In genomic region chr19:6871574-6872271, GRCm38 (mm10) we compare ENCODE assay signal across 7 mouse cellular contexts. TPM values are rescaled to one million over a fixed set of nuclear protein-coding genes. Genes with fewer than 3 reads are reported as not detected.
DNase-seq lines count a peak whose midpoint lies in the region; ATAC-seq and TF ChIP-seq lines count a peak whose summit lies in the region.

No protein-coding gene starts in this region.

- no peaks in the 10 kb centered on the region for H3K36me3 ChIP-seq in liver, adult 2 months (ENCODE audit: control insufficient read depth, insufficient read depth, low read length)
- no peaks in the 10 kb centered on the region for H3K36me3 ChIP-seq in stomach, embryonic 14.5 days (ENCODE audit: control insufficient read depth, insufficient read depth, low read length)

- no peaks in the 10 kb centered on the region for H3K9me3 ChIP-seq in stomach, embryonic 14.5 days (ENCODE audit: control insufficient read depth, low read depth, low read length)

- H3K9ac ChIP-seq in liver, adult 2 months (ENCODE audit: low read depth, low read length): peak overlapping the region; percentile 36; the same call in 1 of the 2 replicates
- H3K9ac ChIP-seq in stomach, embryonic 14.5 days (replicated peaks; ENCODE audit: low read depth, low read length): no peak overlapping the region

- no peak overlapping the region for H3K4me3 ChIP-seq in liver, adult 2 months (ENCODE audit: insufficient read depth, low read depth, low read length)
- no peak overlapping the region for H3K4me3 ChIP-seq in stomach, embryonic 14.5 days (ENCODE audit: low read depth, low read length)

- DNase-seq in A20 (ENCODE audit: low read depth, low spot score): peak; percentile 82
- peak; percentile 44 for DNase-seq in embryo, embryonic 10.5 days (ENCODE audit: low spot score)
- DNase-seq in liver, adult 2 months (ENCODE audit: extremely low read depth, low read depth, low spot score): peak; percentile 46
- DNase-seq in ovary, postnatal 14 days (ENCODE audit: low spot score): no peak
- no peak for DNase-seq in frontal cortex, postnatal 14 days (ENCODE audit: low spot score in 2 of 2)

- WGBS in liver, adult 2 months: 64% methylated on average over 5 of the region's 5 CpGs
- WGBS in stomach, embryonic 14.5 days: 60% methylated on average over 5 of the region's 5 CpGs

- TF ChIP-seq CTCF in liver, adult 2 months (IDR thresholded peaks at IDR 0.05; ENCODE audit: low read depth, low read length): peak; percentile 70

- no peak overlapping the region for H3K4me2 ChIP-seq in stomach, embryonic 14.5 days (replicated peaks; ENCODE audit: low read depth, low read length)

- H3K27ac ChIP-seq in liver, adult 2 months (replicated peaks; ENCODE audit: insufficient read depth, low read depth, low read length): peak overlapping the region; percentile 56
- no peak overlapping the region for H3K27ac ChIP-seq in stomach, embryonic 14.5 days (ENCODE audit: low read length)

- no peaks in the 10 kb centered on the region for H3K79me2 ChIP-seq in liver, adult 2 months (ENCODE audit: control insufficient read depth, insufficient read depth, low read length)

- TF ChIP-seq POLR2A in liver, adult 2 months (IDR thresholded peaks at IDR 0.05; ENCODE audit: extremely low read depth, insufficient read depth, low read length): no peak

- ATAC-seq in CD4-positive, CD25-positive, alpha-beta regulatory T cell, adult 4 months: peak; percentile 58
- ATAC-seq in stomach, embryonic 14.5 days (ENCODE audit: insufficient number of reproducible peaks, insufficient read depth, low FRiP score, low read depth): 0 out of 2 replicates have a peak, but pooled peaks have one; percentile 14

- no peaks in the 10 kb centered on the region for H3K27me3 ChIP-seq in liver, adult 2 months (ENCODE audit: control insufficient read depth, insufficient read depth, low read length)
- H3K27me3 ChIP-seq in stomach, embryonic 14.5 days (ENCODE audit: control insufficient read depth, insufficient read depth, low read length): no peaks in the 10 kb centered on the region

- H3K4me1 ChIP-seq in liver, adult 2 months (ENCODE audit: control insufficient read depth, insufficient read depth, low read length): peaks cover 7% of the 10 kb centered on the region; the same call in 1 of the 2 replicates
- H3K4me1 ChIP-seq in stomach, embryonic 14.5 days (ENCODE audit: control insufficient read depth, insufficient read depth, low read length): peaks cover 3% of the 10 kb centered on the region; the same call in 1 of the 2 replicates

RNA-seq across cellular contexts. Expression of gene Ccdc88b, which starts 13.7 kb away (rescaled TPM):
- polyA plus RNA-seq in CD4-positive, CD25-positive, alpha-beta regulatory T cell, adult 4 months (2017; shearing (Covaris generic)): 1 to 10 TPM; 3.1 to 5.2 TPM
- 0.60 and 1.4 TPM in 2 replicates for total RNA-seq in liver, adult 2 months (2014; rRNA removed)
- 1.9 TPM in 2 replicates for polyA plus RNA-seq in liver, adult 2 months (2012; rRNA removed)
- polyA plus RNA-seq in stomach, embryonic 14.5 days (2014; fragmentation: Nextera tagmentation; extraction: Ambion mirVana): 0.59 and 0.80 TPM in 2 replicates

RNA-seq across cellular contexts. Expression of gene Rps6ka4, which starts 31.3 kb away (rescaled TPM):
- 1 to 10 TPM; 6.4 to 8.3 TPM for polyA plus RNA-seq in CD4-positive, CD25-positive, alpha-beta regulatory T cell, adult 4 months (2017; shearing (Covaris generic))
- 3.9 and 5.8 TPM in 2 replicates for total RNA-seq in liver, adult 2 months (2014; rRNA removed)
- polyA plus RNA-seq in liver, adult 2 months (2012; rRNA removed): 7.8 and 8.4 TPM in 2 replicates
- 24.2 and 26.1 TPM in 2 replicates for polyA plus RNA-seq in stomach, embryonic 14.5 days (2014; fragmentation: Nextera tagmentation; extraction: Ambion mirVana)

RNA-seq across cellular contexts. Expression of gene Trmt112, which starts 37.8 kb away (rescaled TPM):
- polyA plus RNA-seq in CD4-positive, CD25-positive, alpha-beta regulatory T cell, adult 4 months (2017; shearing (Covaris generic)): 100 to 1,000 TPM; 214 to 232 TPM
- total RNA-seq in liver, adult 2 months (2014; rRNA removed): 30.7 and 43.6 TPM in 2 replicates
- polyA plus RNA-seq in liver, adult 2 months (2012; rRNA removed): 89.7 and 101 TPM in 2 replicates
- polyA plus RNA-seq in stomach, embryonic 14.5 days (2014; fragmentation: Nextera tagmentation; extraction: Ambion mirVana): 152 and 158 TPM in 2 replicates

RNA-seq across cellular contexts. Expression of gene Prdx5, which starts 38.2 kb away (rescaled TPM):
- 100 to 1,000 TPM; 224 to 246 TPM for polyA plus RNA-seq in CD4-positive, CD25-positive, alpha-beta regulatory T cell, adult 4 months (2017; shearing (Covaris generic))
- 403 and 615 TPM in 2 replicates for total RNA-seq in liver, adult 2 months (2014; rRNA removed)
- polyA plus RNA-seq in liver, adult 2 months (2012; rRNA removed): 364 and 379 TPM in 2 replicates
- polyA plus RNA-seq in stomach, embryonic 14.5 days (2014; fragmentation: Nextera tagmentation; extraction: Ambion mirVana): 166 and 172 TPM in 2 replicates

RNA-seq across cellular contexts. Expression of gene Esrra, which starts 49.9 kb away (rescaled TPM):
- polyA plus RNA-seq in CD4-positive, CD25-positive, alpha-beta regulatory T cell, adult 4 months (2017; shearing (Covaris generic)): 1 to 10 TPM; 2.2 to 5.7 TPM
- total RNA-seq in liver, adult 2 months (2014; rRNA removed): 25.9 and 27.7 TPM in 2 replicates
- 36.6 and 40.6 TPM in 2 replicates for polyA plus RNA-seq in liver, adult 2 months (2012; rRNA removed)
- 6.5 and 6.8 TPM in 2 replicates for polyA plus RNA-seq in stomach, embryonic 14.5 days (2014; fragmentation: Nextera tagmentation; extraction: Ambion mirVana)

Comparison
In these comparisons a context has a peak if more than half of its experiments do, and no peak if none do; other contexts are left out.
1. DNase-seq: peak in A20 (single experiment), embryo, embryonic 10.5 days (single experiment) and liver, adult 2 months (single experiment); none in ovary, postnatal 14 days (single experiment) and frontal cortex, postnatal 14 days (0 of 2).